Mouse (Mus musculus) 3134 (cell line): Measurements from ENCODE around the gene Itpkb.

Experiments used
- DNase-seq: peaks from one replicate; pipeline ENCODE4 v3.0.0-alpha.2; 2011; ENCODE audit warnings: low spot score; ENCODE audit not compliant: insufficient read length; ENCODE audit errors: extremely low read depth

Gene Itpkb

GRCm38 (mm10) chr1:180330145-180330706 is at the start of gene Itpkb:
Gene Itpkb (plus strand): TSS chr1:180330485.
- peak; percentile 84 for DNase-seq

DNA sequence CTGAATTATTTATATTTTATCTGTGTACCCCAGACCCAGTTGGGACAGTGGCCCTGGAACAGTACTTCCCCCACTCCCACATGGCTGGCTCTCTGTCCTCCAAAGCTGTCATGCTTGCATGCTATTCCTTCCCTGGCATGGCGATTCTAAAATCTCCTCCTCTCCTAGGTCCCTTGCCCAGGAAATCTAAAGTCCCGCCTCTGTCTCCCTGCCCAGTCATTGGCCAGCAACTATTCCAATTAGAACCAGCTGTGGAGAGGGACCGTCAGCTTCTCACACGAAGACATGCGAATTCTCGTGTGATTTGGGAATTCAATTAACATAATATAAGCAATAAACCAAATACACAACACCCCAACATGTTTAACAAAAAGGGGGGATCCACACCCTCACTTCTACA is 47.7 kb upstream of the Itpkb start:
- DNase-seq: no peak

DNA sequence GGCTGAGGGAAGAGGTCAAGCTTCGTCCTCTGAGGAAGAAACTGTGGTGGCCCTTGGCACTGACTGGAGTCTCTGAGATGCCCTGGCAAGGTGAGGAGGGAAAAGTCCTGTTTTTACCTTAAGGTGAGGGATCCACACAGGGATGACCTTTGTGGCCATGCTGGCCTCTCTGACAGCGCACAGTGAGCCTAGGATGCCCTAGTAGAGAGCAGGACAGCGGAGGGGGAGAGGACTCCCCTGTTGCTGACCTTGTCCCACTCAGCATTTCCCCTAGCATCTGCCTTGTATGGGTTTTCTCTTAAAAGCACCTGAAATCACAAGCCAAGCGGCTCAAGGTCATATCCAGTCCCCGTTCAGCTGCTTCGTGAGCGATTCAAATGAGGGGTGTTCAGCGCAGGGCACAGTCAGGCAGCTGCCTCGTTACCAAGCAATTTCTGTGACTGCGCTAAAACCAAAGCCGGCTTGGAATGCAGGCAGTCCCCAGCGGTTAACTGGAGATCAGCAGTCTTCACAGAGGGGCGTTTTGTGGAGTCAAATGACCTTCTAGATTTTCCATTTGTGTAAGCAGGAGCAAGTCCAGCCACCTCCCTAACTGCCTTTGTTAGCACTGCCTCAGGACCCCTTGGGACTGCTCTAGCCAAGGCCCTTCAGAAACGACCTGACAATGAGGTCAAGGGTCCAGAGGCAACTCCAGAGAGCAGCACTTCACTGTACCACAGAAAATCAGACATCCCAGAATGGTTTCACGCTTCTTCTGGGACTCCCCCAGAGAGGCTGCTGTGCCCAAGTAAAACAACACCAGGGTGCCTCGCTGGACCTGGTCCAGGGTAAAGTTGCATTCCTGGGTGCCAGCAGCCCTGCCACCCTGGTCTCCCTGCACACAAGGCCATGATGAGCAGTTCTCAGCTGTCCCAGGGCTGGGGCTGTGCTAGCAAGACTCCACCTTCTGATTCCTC is 46.2 kb upstream of the Itpkb start:
- DNase-seq: no peak

GRCm38 (mm10) chr1:180286081-180286831 is 44.0 kb upstream of the Itpkb start:
- DNase-seq: no peak

- no peak for DNase-seq
Observed at GRCm38 (mm10) chr1:180288227-180288626, 42.1 kb upstream of the Itpkb start.

GRCm38 (mm10) chr1:180288872-180289468 is 41.3 kb upstream of the Itpkb start:
- peak; percentile 26 for DNase-seq

DNA sequence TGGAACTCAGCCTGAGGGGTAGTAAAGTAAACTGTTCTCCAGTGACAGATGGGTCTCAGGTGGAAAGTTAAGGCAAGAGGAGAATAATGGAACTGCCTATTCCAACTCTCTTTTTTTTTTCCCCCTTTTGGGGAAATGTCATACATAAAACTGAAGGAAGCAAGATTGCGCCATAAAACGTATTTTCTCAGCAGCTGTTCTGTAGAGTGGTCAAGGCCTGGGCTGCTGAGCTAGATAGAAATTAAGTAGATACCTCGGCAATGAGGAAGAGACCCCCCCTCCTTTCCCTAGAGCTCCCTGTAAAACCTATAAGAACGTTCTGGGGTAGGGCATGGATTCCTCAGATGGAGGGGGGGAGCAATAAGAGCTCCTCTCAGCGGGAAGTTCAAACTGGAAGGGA is 40.5 kb upstream of the Itpkb start:
- no peak for DNase-seq

- DNase-seq: no peak
Observed at GRCm38 (mm10) chr1:180290358-180290757, 39.9 kb upstream of the Itpkb start.

GRCm38 (mm10) chr1:180296088-180296487 is 34.2 kb upstream of the Itpkb start:
- DNase-seq: no peak

- DNase-seq: no peak
Observed at GRCm38 (mm10) chr1:180299697-180300096, 30.6 kb upstream of the Itpkb start.

GRCm38 (mm10) chr1:180300292-180300691 is 30.0 kb upstream of the Itpkb start:
- DNase-seq: no peak

- no peak for DNase-seq
Observed at GRCm38 (mm10) chr1:180300997-180301396, 29.3 kb upstream of the Itpkb start.

DNA sequence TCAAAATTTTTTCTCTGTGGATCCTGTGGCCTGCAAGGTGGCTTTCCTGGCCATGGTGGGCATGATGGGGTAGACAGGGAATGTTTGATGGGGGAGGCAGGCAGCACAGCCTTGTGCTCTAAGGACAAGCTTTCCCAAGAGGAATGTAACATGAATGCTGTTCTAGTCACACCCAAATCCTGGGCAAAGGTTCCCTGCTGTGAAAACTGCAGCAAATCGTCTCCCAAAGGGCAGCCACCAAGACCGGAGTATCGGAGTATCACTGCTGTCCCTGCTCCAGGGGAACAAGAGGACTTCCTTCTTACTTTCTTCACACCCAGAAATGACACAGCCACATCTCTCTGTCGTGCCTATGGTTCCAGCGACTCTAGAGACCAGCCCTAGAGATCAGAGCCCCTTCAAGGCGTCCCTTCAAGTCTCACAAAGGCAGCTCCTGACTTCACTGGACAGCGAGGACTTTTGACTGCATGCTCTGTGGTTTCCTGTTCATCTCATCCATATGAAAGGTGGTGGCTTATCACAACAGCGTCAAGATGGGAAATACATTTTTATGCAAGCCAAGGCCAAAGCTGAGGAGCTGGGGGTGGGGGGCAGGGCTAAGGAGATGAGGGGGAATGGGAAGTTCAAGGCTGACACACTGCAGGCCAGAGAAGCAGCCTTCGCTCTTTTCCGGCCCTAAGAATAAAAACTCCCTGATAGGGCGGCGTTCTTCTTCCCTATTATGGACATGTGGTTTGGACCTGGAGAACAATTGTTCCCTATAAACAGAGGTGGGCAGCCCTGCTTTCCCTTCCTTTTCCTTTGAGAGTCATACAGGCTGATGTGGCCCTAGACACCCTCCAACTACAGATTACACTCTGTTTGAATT is 27.8 kb upstream of the Itpkb start:
- DNase-seq: no peak

GRCm38 (mm10) chr1:180303600-180303999 is 26.7 kb upstream of the Itpkb start:
- DNase-seq: no peak

DNA sequence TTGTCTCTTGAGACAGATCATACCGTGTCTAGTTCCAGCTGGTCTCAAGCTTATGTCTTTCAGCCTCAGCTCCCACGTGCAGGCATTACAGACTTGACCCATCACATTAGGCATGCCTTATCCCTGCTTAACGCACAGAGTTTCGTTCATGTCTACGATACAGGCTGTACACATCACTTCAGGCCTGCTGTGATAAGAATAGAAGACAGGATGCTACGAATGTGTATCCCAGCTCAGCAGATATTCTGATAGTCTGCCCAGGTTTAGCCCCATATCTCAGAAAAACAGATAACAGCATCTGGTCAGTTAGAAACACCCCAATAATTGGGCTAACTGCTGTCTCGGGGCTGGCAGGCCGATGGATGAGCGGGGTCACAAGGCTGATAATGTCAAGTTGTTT is 23.4 kb upstream of the Itpkb start:
- DNase-seq: no peak

GRCm38 (mm10) chr1:180307661-180308060 is 22.6 kb upstream of the Itpkb start:
- DNase-seq: no peak

DNA sequence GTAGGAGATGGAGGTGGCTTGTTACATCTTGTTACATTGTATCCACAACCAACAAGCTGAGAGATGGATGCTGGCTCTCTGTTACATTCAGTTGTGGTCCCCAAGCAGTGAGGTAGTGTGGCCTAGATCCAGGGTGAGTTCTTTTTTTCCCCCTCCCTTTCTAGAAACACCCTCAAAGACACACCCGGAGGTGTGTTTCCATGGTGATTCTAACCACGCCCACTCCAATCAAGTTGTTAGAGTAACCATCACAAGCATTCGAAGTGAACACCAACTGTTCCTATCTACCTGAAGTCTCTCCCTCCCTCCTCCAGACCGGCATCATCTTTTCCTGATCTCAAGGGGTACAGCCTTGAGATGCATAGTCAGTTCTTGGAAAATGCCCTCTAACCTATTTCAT is 21.4 kb upstream of the Itpkb start:
- no peak for DNase-seq

GRCm38 (mm10) chr1:180312286-180312685 is 18.0 kb upstream of the Itpkb start:
- DNase-seq: no peak

DNA sequence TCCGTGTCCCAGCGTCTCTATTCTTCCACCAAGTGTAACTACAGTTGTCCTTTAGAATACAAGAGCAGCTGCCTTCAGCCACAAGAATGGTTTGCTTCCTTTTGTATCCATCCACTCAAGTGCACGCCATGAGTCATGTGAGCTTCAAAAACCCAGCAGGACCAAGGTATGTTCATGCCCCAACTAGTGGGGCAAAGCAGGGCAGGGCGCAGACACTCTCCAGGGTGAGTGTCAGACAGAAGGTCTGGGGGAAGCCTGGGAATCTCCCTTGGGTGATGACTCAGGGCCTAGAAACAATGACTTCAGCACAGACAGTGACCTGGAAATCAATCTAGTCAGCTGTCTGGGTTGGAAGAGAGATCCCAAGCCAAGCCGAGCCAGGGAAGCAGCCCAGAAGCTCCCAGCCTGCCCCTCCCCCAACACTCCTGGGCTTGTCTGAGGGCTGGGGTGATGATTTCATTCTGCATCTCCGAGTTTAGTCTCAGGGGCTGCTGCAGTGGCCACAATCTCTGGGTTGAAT is 17.4 kb upstream of the Itpkb start:
- DNase-seq: peak; percentile 31
